Mouse (Mus musculus) layer of hippocampus, postnatal 10 days (tissue): Measurements from ENCODE around the gene Col28a1. TPM values are rescaled to one million over a fixed set of nuclear protein-coding genes. Genes with fewer than 3 reads are reported as not detected.
"Not testable (repeated sequence)": the region's sequence is repeated elsewhere in the genome, so short reads cannot be mapped to it uniquely, and the experiment has no call there.

Source experiments
- DNase-seq, 2 experiments: peaks; one replicate each; pipeline ENCODE4 v3.0.0; 2021; ENCODE audit warnings: low spot score in 2 of 2
- total RNA-seq, 2 experiments: library from RNA; stranded (reverse); gene quantifications; 2 replicates each; pipeline ENCODE4 v1.2.3; 2021

Gene Col28a1
- total RNA-seq, 2 experiments from 2014 or later = 0.91 to 0.96 TPM

GRCm38 (mm10) chr6:8025332-8026129, 166.9 kb downstream of the Col28a1 start:
- no peak for DNase-seq

GRCm38 (mm10) chr6:8023527-8023926, 168.9 kb downstream of the Col28a1 start:
- DNase-seq = no peak

GRCm38 (mm10) chr6:7994736-7995135, 197.7 kb downstream of the Col28a1 start:
- DNase-seq = no peak

- DNase-seq = peak; percentile 41 to 50
These were observed 208.8 kb downstream of the Col28a1 start for GRCm38 (mm10) chr6:7983646-7983979.

- DNase-seq = not testable (repeated sequence)
These were observed 209.3 kb downstream of the Col28a1 start for GRCm38 (mm10) chr6:7982958-7983645.

GRCm38 (mm10) chr6:7971020-7971760, 221.2 kb downstream of the Col28a1 start:
- no peak for DNase-seq

- no peak for DNase-seq
These were observed 223.0 kb downstream of the Col28a1 start for GRCm38 (mm10) chr6:7969376-7969775.

- no peak for DNase-seq
These were observed 226.4 kb downstream of the Col28a1 start for GRCm38 (mm10) chr6:7965833-7966522.

- no peak for DNase-seq
These were observed 229.7 kb downstream of the Col28a1 start for GRCm38 (mm10) chr6:7962749-7963148.

GRCm38 (mm10) chr6:7952208-7952607, 240.2 kb downstream of the Col28a1 start:
- DNase-seq = no peak

GRCm38 (mm10) chr6:7951778-7952177, 240.6 kb downstream of the Col28a1 start:
- DNase-seq = no peak

Other genes with a start within 250 kb of the Col28a1 start
- 10 to 100 TPM; 27.1 to 29.2 TPM for gene Mios, start 16.6 kb upstream of the Col28a1 start, total RNA-seq
- 10 to 100 TPM; 18.4 to 20.2 TPM for gene Rpa3, start 66.6 kb upstream of the Col28a1 start, total RNA-seq
- 10 to 100 TPM; 27.0 to 29.5 TPM for gene Umad1, start 66.7 kb upstream of the Col28a1 start, total RNA-seq
- 1 to 10 TPM; 1.1 to 2.3 TPM for gene Gm45062, start 66.8 kb upstream of the Col28a1 start, total RNA-seq